Mouse (Mus musculus): ENCODE results near the gene Gpsm1. TPM values are rescaled to one million over a fixed set of nuclear protein-coding genes. Genes with fewer than 3 reads are reported as not detected.

Gpsm1 gene
- 10 to 100 TPM; 38.3 to 42.4 TPM for total RNA-seq (2021)

- peak in 1 of 2 experiments; percentile 60 for DNase-seq (ENCODE audit: extremely low spot score in 1 of 2, low spot score in 1 of 2)
Measured at GRCm38 (mm10) chr2:26315072-26315924, at the start of gene Gpsm1. Gene Gpsm1, plus strand, starts transcription at chr2:26315515.

GRCm38 (mm10) chr2:26266066-26266742, 49.1 kb upstream of the Gpsm1 start:
- DNase-seq (ENCODE audit: extremely low spot score in 1 of 2, low spot score in 1 of 2), result no peak

- DNase-seq (ENCODE audit: extremely low spot score in 1 of 2, low spot score in 1 of 2), result no peak
Measured at GRCm38 (mm10) chr2:26268216-26268615, 47.1 kb upstream of the Gpsm1 start.

- DNase-seq (ENCODE audit: extremely low spot score in 1 of 2, low spot score in 1 of 2), result peak; percentile 40 to 71
Measured at GRCm38 (mm10) chr2:26273611-26274010, 41.7 kb upstream of the Gpsm1 start.

GRCm38 (mm10) chr2:26279712-26280111, 35.6 kb upstream of the Gpsm1 start:
- no peak for DNase-seq (ENCODE audit: extremely low spot score in 1 of 2, low spot score in 1 of 2)

GRCm38 (mm10) chr2:26280594-26280993, 34.7 kb upstream of the Gpsm1 start:
- no peak for DNase-seq (ENCODE audit: extremely low spot score in 1 of 2, low spot score in 1 of 2)

- peak in 1 of 2 experiments; percentile 8 for DNase-seq (ENCODE audit: extremely low spot score in 1 of 2, low spot score in 1 of 2)
Measured at GRCm38 (mm10) chr2:26285804-26286203, 29.5 kb upstream of the Gpsm1 start.

- DNase-seq (ENCODE audit: extremely low spot score in 1 of 2, low spot score in 1 of 2), result no peak
Measured at GRCm38 (mm10) chr2:26286391-26286790, 28.9 kb upstream of the Gpsm1 start.

- no peak for DNase-seq (ENCODE audit: extremely low spot score in 1 of 2, low spot score in 1 of 2)
Measured at GRCm38 (mm10) chr2:26290133-26290532, 25.2 kb upstream of the Gpsm1 start.

- no peak for DNase-seq (ENCODE audit: extremely low spot score in 1 of 2, low spot score in 1 of 2)
Measured at GRCm38 (mm10) chr2:26294457-26294856, 20.9 kb upstream of the Gpsm1 start, which contains the start of gene Ccdc187. Gene Ccdc187, minus strand, starts transcription at chr2:26294557.

GRCm38 (mm10) chr2:26296606-26297195, 18.6 kb upstream of the Gpsm1 start:
- DNase-seq (ENCODE audit: extremely low spot score in 1 of 2, low spot score in 1 of 2), result peak; percentile 64 to 65

- DNase-seq (ENCODE audit: extremely low spot score in 1 of 2, low spot score in 1 of 2), result peak; percentile 34 to 50
Measured at GRCm38 (mm10) chr2:26298208-26298855, 17.0 kb upstream of the Gpsm1 start.

- DNase-seq (ENCODE audit: extremely low spot score in 1 of 2, low spot score in 1 of 2), result no peak
Measured at GRCm38 (mm10) chr2:26298856-26299230, 16.5 kb upstream of the Gpsm1 start.

GRCm38 (mm10) chr2:26299336-26299735, 16.0 kb upstream of the Gpsm1 start:
- no peak for DNase-seq (ENCODE audit: extremely low spot score in 1 of 2, low spot score in 1 of 2)

- no peak for DNase-seq (ENCODE audit: extremely low spot score in 1 of 2, low spot score in 1 of 2)
Measured at GRCm38 (mm10) chr2:26300161-26300807, 15.0 kb upstream of the Gpsm1 start.

GRCm38 (mm10) chr2:26300808-26301174, 14.5 kb upstream of the Gpsm1 start:
- peak; percentile 81 to 95 for DNase-seq (ENCODE audit: extremely low spot score in 1 of 2, low spot score in 1 of 2)

GRCm38 (mm10) chr2:26302005-26302503, 13.3 kb upstream of the Gpsm1 start:
- no peak for DNase-seq (ENCODE audit: extremely low spot score in 1 of 2, low spot score in 1 of 2)

- DNase-seq (ENCODE audit: extremely low spot score in 1 of 2, low spot score in 1 of 2), result no peak
Measured at GRCm38 (mm10) chr2:26304711-26305110, 10.6 kb upstream of the Gpsm1 start.

GRCm38 (mm10) chr2:26305555-26305954, 9.8 kb upstream of the Gpsm1 start:
- no peak for DNase-seq (ENCODE audit: extremely low spot score in 1 of 2, low spot score in 1 of 2)

GRCm38 (mm10) chr2:26306702-26307101, 8.6 kb upstream of the Gpsm1 start:
- DNase-seq (ENCODE audit: extremely low spot score in 1 of 2, low spot score in 1 of 2), result no peak

All from layer of hippocampus, postnatal 25 days (tissue).